Mouse (Mus musculus): ENCODE results near the gene Kcp. TPM values are rescaled to one million over a fixed set of nuclear protein-coding genes. Genes with fewer than 3 reads are reported as not detected.

Gene Kcp
- polyA plus RNA-seq, 1 experiment from 2014 or later: 27.9 TPM

GRCm38 (mm10) chr6:29530050-29530449 is 22.3 kb upstream of the Kcp start:
- no peak overlapping the region for H3K4me2 ChIP-seq
- no peak overlapping the region for H3K4me3 ChIP-seq (replicated peaks)
- H3K27me3 ChIP-seq: peaks cover 50% of the 10 kb centered on the region
- no peaks in the 10 kb centered on the region for H3K36me3 ChIP-seq
- WGBS: 56% methylated on average over 4 of the region's 4 CpGs
- peaks cover 40% of the 10 kb centered on the region for H3K4me1 ChIP-seq
- H3K9me3 ChIP-seq (replicated peaks): no peaks in the 10 kb centered on the region
- H3K9ac ChIP-seq: no peak overlapping the region
- ATAC-seq (replicated peaks; ENCODE audit: low FRiP score): no peak
- no peak overlapping the region for H3K27ac ChIP-seq

GRCm38 (mm10) chr6:29529444-29529820 is 21.7 kb upstream of the Kcp start:
- no peak for ATAC-seq (replicated peaks; ENCODE audit: low FRiP score)
- Histone ChIP-seq H3K4me3 (replicated peaks) (no peak overlapping the region), H3K4me1 (peaks cover 39% of the 10 kb centered on the region), H3K27ac (no peak overlapping the region), H3K9me3 (replicated peaks) (no peaks in the 10 kb centered on the region), H3K27me3 (peaks cover 51% of the 10 kb centered on the region), H3K9ac (no peak overlapping the region), H3K36me3 (no peaks in the 10 kb centered on the region), H3K4me2 (peak overlapping the region; percentile 99)
- WGBS: 28% methylated on average over 2 of the region's 2 CpGs

DNA sequence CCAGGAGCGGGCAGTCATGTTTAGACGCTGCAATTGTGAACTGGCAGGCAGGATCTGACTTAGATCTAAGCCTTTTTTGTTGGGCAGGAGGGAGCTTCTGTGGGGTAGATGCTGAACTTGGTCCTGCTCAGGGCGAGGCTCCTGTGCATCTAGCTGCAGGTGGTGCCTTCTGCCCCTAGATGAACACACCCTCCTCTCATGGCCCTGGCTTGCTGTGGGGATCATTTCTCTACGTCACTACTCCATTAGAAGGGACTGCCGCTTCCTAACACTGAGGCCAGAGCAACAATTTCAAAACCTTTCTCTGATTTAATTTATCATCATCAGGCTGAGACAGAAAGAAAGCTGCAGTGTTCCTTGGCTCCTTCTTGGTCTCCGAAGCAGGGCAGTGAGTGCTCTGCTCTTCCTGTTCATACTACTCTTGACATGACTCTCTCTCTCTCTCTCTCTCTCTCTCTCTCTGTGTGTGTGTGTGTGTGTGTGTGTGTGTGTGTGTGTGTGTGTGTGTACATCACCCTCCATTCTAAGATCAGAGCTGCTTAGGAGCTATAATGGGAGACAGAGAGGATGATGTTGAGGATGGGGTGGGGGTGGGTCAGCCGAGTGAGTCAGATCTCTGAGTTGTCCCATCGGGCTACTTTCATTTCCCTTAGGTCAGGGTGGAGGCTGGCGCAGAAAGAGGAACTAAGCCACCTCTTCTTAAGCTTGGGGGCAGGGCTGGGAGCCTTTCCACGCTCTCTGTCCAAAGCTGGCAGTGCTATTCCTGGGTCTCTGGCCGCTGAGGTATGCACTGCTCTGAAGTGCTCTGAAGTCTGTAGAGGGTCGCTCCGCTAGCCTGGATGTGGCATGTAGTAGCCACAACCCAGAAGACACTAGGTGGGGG is 21.1 kb upstream of the Kcp start:
- H3K4me2 ChIP-seq: peak overlapping the region; percentile 99
- H3K9ac ChIP-seq: no peak overlapping the region
- no peaks in the 10 kb centered on the region for H3K36me3 ChIP-seq
- H3K9me3 ChIP-seq (replicated peaks): no peaks in the 10 kb centered on the region
- peaks cover 53% of the 10 kb centered on the region for H3K27me3 ChIP-seq
- ATAC-seq (replicated peaks; ENCODE audit: low FRiP score): no peak
- H3K4me1 ChIP-seq: peaks cover 46% of the 10 kb centered on the region
- 31% methylated on average over 13 of the region's 13 CpGs for WGBS
- no peak overlapping the region for H3K27ac ChIP-seq
- peak overlapping the region; percentile 63; the same call in 1 of the 2 replicates for H3K4me3 ChIP-seq (replicated peaks)

GRCm38 (mm10) chr6:29528165-29528505 is 20.4 kb upstream of the Kcp start:
- Histone ChIP-seq H3K4me3 (replicated peaks) (peak overlapping the region; percentile 63), H3K9ac (no peak overlapping the region), H3K27ac (no peak overlapping the region), H3K27me3 (peaks cover 53% of the 10 kb centered on the region), H3K36me3 (no peaks in the 10 kb centered on the region), H3K4me1 (peaks cover 52% of the 10 kb centered on the region), H3K9me3 (replicated peaks) (no peaks in the 10 kb centered on the region), H3K4me2 (peak overlapping the region; percentile 99)
- WGBS: 6% methylated on average over 8 of the region's 8 CpGs
- no peak for ATAC-seq (replicated peaks; ENCODE audit: low FRiP score)

DNA sequence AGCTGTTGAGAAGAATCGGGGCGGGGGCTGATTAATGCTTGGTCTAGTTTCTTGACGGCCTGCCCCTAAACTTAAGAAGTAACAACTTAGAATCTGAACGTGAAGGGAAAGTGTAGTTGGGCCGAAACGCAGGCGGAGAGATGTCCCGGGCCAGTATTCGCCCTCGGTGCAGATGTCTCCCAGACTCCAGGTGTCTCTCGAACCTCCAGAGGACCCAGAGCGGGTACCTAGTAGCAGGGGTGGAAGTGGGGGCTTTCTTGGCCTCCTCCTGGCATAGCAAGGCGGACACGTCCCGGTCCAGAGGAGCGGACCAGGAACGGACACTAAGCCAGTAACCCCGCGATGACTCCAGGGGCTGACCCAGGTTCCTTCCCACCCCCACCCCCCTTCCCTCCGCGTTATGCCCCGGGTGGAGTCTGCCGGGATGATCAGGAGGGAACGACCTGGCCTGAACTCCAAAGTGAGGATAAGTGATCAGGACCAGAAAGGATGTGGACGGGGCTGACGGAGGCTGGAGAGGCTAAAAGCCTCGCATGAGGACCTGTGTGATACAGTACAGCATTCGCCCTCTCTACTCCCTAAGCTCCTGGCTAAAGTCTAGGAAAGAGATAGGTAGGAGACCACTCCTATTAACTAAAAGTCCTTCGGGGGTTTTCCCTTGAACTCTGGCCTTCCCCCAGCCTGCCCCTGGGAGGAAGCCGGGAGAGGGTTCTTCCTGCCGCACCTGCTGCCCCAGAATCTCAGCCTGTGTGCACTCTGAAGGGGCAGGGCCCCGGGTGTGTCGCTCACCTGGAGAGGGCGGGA is 19.8 kb upstream of the Kcp start:
- H3K4me3 ChIP-seq (replicated peaks): peak overlapping the region; percentile 63
- no peak for ATAC-seq (replicated peaks; ENCODE audit: low FRiP score)
- WGBS: 3% methylated on average over 34 of the region's 34 CpGs
- no peaks in the 10 kb centered on the region for H3K9me3 ChIP-seq (replicated peaks)
- H3K4me1 ChIP-seq: peaks cover 52% of the 10 kb centered on the region
- H3K36me3 ChIP-seq: no peaks in the 10 kb centered on the region
- H3K27ac ChIP-seq: no peak overlapping the region
- H3K27me3 ChIP-seq: peaks cover 53% of the 10 kb centered on the region
- H3K9ac ChIP-seq: peak overlapping the region; percentile 55; the same call in 1 of the 2 replicates
- H3K4me2 ChIP-seq: peak overlapping the region; percentile 99

GRCm38 (mm10) chr6:29526281-29527251 is 18.8 kb upstream of the Kcp start, which contains the start of gene Irf5:
Gene Irf5 (plus strand): TSS chr6:29526625.
- under 1% methylated on average over 78 of the region's 96 CpGs for WGBS
- peak within 1 kb of the TSS; percentile 55 for H3K9ac ChIP-seq
- peak within 1 kb of the TSS; percentile 99 for H3K4me2 ChIP-seq
- peaks cover 52% of the 10 kb centered on the region for H3K4me1 ChIP-seq
- H3K27ac ChIP-seq: no peak within 1 kb of the TSS
- H3K4me3 ChIP-seq (replicated peaks): peak within 1 kb of the TSS; percentile 63
- peak; percentile 38 for ATAC-seq (replicated peaks; ENCODE audit: low FRiP score)
- H3K36me3 ChIP-seq: no peaks in the 10 kb centered on the region
- H3K27me3 ChIP-seq: peaks cover 53% of the 10 kb centered on the region
- H3K9me3 ChIP-seq (replicated peaks): no peaks in the 10 kb centered on the region

GRCm38 (mm10) chr6:29525256-29525655 is 17.5 kb upstream of the Kcp start:
- no peak overlapping the region for H3K4me2 ChIP-seq
- no peak overlapping the region for H3K27ac ChIP-seq
- no peaks in the 10 kb centered on the region for H3K36me3 ChIP-seq
- H3K9me3 ChIP-seq (replicated peaks): no peaks in the 10 kb centered on the region
- H3K4me3 ChIP-seq (replicated peaks): no peak overlapping the region
- ATAC-seq (replicated peaks; ENCODE audit: low FRiP score): no peak
- 78% methylated on average over 6 of the region's 6 CpGs for WGBS
- H3K9ac ChIP-seq: no peak overlapping the region
- peaks cover 43% of the 10 kb centered on the region for H3K27me3 ChIP-seq
- peaks cover 52% of the 10 kb centered on the region for H3K4me1 ChIP-seq

DNA sequence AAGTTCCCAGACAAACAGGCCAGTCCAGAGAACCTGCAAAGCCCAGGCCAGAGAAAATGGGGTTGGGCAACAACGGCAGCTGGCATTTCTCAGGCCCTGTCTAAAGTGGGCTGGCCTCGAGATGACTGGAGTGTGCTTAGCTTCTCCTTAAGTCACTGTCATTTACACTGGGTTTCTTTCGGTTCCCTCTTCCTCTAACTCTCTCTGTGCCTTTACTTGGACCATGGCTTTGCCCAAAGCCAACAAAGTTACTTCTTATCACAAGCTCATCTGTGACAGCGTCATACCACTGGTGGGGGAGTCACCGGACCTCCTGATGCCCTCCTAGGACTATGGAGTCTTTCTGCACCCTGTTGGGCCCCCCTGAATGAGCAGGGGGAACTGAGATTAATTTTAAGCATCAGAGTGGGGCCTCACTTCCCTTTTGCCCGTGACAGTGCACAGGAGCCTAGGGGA is 16.3 kb upstream of the Kcp start:
- H3K4me2 ChIP-seq: no peak overlapping the region
- H3K36me3 ChIP-seq: no peaks in the 10 kb centered on the region
- 34% methylated on average over 6 of the region's 6 CpGs for WGBS
- H3K27me3 ChIP-seq: peaks cover 34% of the 10 kb centered on the region
- no peaks in the 10 kb centered on the region for H3K9me3 ChIP-seq (replicated peaks)
- ATAC-seq (replicated peaks; ENCODE audit: low FRiP score): peak; percentile 66
- H3K4me1 ChIP-seq: peaks cover 46% of the 10 kb centered on the region
- no peak overlapping the region for H3K4me3 ChIP-seq (replicated peaks)
- H3K9ac ChIP-seq: no peak overlapping the region
- peak overlapping the region; percentile 48 for H3K27ac ChIP-seq

- H3K9ac ChIP-seq: no peak overlapping the region
- peaks cover 40% of the 10 kb centered on the region for H3K4me1 ChIP-seq
- H3K4me2 ChIP-seq: no peak overlapping the region
- H3K4me3 ChIP-seq (replicated peaks): no peak overlapping the region
- H3K36me3 ChIP-seq: no peaks in the 10 kb centered on the region
- H3K27ac ChIP-seq: peak overlapping the region; percentile 48
- ATAC-seq (replicated peaks; ENCODE audit: low FRiP score): no peak
- H3K27me3 ChIP-seq: peaks cover 28% of the 10 kb centered on the region
- 63% methylated on average over 12 of the region's 12 CpGs for WGBS
- H3K9me3 ChIP-seq (replicated peaks): no peaks in the 10 kb centered on the region
Observed at GRCm38 (mm10) chr6:29523301-29524033, 15.7 kb upstream of the Kcp start.

GRCm38 (mm10) chr6:29522626-29523300 is 15.0 kb upstream of the Kcp start:
- Histone ChIP-seq H3K4me1 (peaks cover 33% of the 10 kb centered on the region), H3K36me3 (no peaks in the 10 kb centered on the region), H3K27ac (peak overlapping the region; percentile 48; the same call in 1 of the 2 replicates), H3K4me2 (no peak overlapping the region), H3K27me3 (peaks cover 21% of the 10 kb centered on the region), H3K9ac (no peak overlapping the region), H3K9me3 (replicated peaks) (no peaks in the 10 kb centered on the region), H3K4me3 (replicated peaks) (no peak overlapping the region)
- WGBS: 70% methylated on average over 6 of the region's 6 CpGs
- ATAC-seq (replicated peaks; ENCODE audit: low FRiP score): no peak
